Mouse (Mus musculus) thymus, adult 2 months (tissue): ENCODE measurements around the gene E030025P04Rik. TPM values are rescaled to one million over a fixed set of nuclear protein-coding genes. Genes with fewer than 3 reads are reported as not detected.

ENCODE experiments used
- DNase-seq: peaks from one replicate; pipeline ENCODE4 v3.0.0; 2021
- H3K27ac ChIP-seq: fragments of 200-500 bp; 2 replicates; pipeline ENCODE4 v1.5.1; 2012; ENCODE audit warnings: low read length, control low read depth; ENCODE audit not compliant: control insufficient read depth, insufficient read depth
- H3K27me3 ChIP-seq: fragments of 200-500 bp; 2 replicates; pipeline ENCODE4 v1.6.1; 2012; ENCODE audit warnings: mild to moderate bottlenecking, low read length, moderate library complexity, mixed read lengths; ENCODE audit not compliant: control insufficient read depth, insufficient read depth
- H3K36me3 ChIP-seq: fragments of 200-500 bp; 2 replicates; pipeline ENCODE4 v1.6.1; 2012; ENCODE audit warnings: mild to moderate bottlenecking, low read length, moderate library complexity; ENCODE audit not compliant: control insufficient read depth, insufficient read depth
- H3K4me1 ChIP-seq: fragments of 200-500 bp; replicated peaks from 2 replicates; pipeline ENCODE4 v1.6.1; 2012; ENCODE audit warnings: low read length; ENCODE audit not compliant: control insufficient read depth, insufficient read depth
- H3K4me3 ChIP-seq: fragments of 200-500 bp; 2 replicates; pipeline ENCODE4 v1.5.1; 2012; ENCODE audit warnings: mild to moderate bottlenecking, low read length, control low read depth, moderate library complexity; ENCODE audit not compliant: control insufficient read depth, insufficient read depth
- CTCF ChIP-seq: fragments of 200-500 bp; IDR thresholded peaks from 2 replicates; pipeline ENCODE4 v1.5.1; 2012; ENCODE audit warnings: mild to moderate bottlenecking, control low read depth, low read length, moderate library complexity, borderline replicate concordance; ENCODE audit not compliant: control insufficient read depth, poor library complexity, insufficient read depth; ENCODE audit errors: extremely low read depth
- POLR2A ChIP-seq: fragments of 200-500 bp; IDR thresholded peaks from 2 replicates; pipeline ENCODE4 v1.6.1; 2012; ENCODE audit warnings: mild to moderate bottlenecking, low read length, control low read depth, moderate library complexity; ENCODE audit not compliant: control insufficient read depth, poor library complexity, insufficient read depth; ENCODE audit errors: extremely low read depth
- WGBS: fragments of 180-500 bp; shearing (Covaris S2); methylation state at CpG from one replicate; pipeline ENCODE4 v1.1.7; 2018; 5-methylcytosine and 5-hydroxymethylcytosine counted together
- polyA plus RNA-seq: library from polyadenylated mRNA; depleted of rRNA; stranded (reverse); fragments of >200 nt; gene quantifications from 2 replicates; pipeline ENCODE4 v1.2.3, GENCODE M21; 2012

The E030025P04Rik gene
- polyA plus RNA-seq, 1 experiment, result not detected

DNA sequence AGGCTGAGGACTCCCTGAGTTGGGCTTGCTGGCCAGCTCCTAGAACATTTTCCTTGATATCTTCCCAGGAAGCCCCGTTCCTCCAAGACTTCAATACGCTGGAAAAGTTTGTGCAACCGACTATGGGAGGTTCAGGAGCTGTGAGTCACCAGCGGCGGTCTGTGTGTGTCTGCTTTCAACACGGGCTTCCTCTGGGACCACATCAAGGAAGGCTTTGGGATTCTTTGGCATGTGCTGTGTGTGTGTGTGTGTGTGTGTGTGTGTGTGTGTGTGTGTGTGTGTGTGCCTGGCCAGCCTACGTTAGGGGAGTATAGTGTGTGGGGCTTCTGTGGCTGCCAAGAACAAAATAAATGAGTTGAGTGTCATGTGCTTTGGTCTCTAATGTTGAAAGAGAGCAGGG lies 17.7 kb downstream of the E030025P04Rik start:
- DNase-seq, result no peak
- TF ChIP-seq POLR2A (no peak), CTCF (no peak)
- no peak overlapping the region for H3K4me3 ChIP-seq
- H3K36me3 ChIP-seq, result no peaks in the 10 kb centered on the region
- WGBS, result 74% methylated on average over 7 of the region's 7 CpGs
- no peaks in the 10 kb centered on the region for H3K4me1 ChIP-seq
- H3K27me3 ChIP-seq, result no peaks in the 10 kb centered on the region
- H3K27ac ChIP-seq, result no peak overlapping the region

DNA sequence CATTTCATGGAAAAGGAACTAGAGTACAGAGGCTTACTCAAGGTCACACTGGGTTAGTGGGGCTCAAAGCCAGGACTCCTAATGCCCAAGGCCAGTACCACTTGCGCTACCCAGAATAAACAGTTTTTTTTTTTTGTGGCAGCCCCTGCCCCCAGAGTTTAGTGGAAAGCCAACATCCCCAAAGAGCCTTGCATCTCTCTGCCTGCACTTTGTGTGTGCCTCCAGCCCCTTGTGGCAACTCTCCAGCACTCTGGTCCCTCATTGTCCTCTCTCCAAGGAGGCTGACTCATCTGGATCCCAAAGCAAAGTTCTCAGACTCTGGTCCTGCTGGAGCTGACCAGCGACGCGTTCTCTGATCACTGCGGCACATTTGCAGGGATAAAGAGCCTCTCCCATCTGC lies 18.7 kb downstream of the E030025P04Rik start:
- no peaks in the 10 kb centered on the region for H3K36me3 ChIP-seq
- no peak overlapping the region for H3K4me3 ChIP-seq
- TF ChIP-seq POLR2A, result no peak
- TF ChIP-seq CTCF, result no peak
- H3K27me3 ChIP-seq, result no peaks in the 10 kb centered on the region
- 88% methylated on average over 5 of the region's 5 CpGs for WGBS
- no peak overlapping the region for H3K27ac ChIP-seq
- no peak for DNase-seq
- no peaks in the 10 kb centered on the region for H3K4me1 ChIP-seq

DNA sequence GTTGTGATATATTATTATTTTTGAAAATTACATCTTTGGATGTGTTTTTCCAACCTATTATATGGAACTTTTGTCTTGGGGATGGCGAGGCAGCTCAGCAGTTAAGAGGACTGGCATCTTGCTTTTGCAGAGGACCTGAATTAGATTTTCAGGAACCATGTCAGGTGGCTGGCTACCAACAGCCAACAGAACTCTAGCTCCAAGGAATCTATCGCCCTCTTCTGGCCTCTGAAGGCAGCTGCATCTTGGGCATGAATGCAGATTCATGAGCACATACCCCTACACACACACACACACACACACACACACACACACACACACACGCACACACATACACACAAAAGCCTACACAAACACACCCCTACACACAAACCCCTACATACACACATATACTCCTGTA lies 19.9 kb downstream of the E030025P04Rik start:
- 70% methylated on average over 3 of the region's 3 CpGs for WGBS
- H3K4me1 ChIP-seq, result no peaks in the 10 kb centered on the region
- H3K27ac ChIP-seq, result no peak overlapping the region
- TF ChIP-seq CTCF (no peak), POLR2A (no peak)
- H3K36me3 ChIP-seq, result no peaks in the 10 kb centered on the region
- H3K27me3 ChIP-seq, result no peaks in the 10 kb centered on the region
- H3K4me3 ChIP-seq, result no peak overlapping the region
- DNase-seq, result no peak

DNA sequence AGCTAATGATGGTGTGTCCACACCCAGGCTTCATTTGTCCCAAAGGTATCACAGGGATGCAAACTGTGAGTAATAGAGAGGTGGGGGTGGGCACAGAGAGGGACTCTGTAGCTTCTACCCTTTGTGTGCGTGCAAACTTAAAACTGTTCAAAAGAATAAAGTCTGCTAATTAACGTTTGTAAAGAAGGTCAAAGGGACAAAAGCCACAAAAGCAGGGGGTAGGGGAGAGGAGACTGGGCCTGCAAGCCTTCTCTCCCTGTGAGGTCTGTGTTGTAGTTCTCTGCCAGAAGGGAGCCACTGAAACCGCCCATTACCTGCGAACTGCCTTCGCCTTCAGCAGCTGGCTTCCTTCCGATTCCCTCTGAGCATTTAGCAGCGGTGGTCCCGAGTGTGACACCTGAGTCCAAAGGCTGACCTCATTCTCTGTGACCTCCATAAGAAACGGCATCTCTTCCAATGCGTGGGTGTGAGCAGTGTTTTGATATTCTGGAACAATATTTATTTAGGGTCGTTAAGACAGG lies 34.3 kb downstream of the E030025P04Rik start:
- no peak for TF ChIP-seq CTCF
- TF ChIP-seq POLR2A, result no peak
- Histone ChIP-seq H3K27me3 (no peaks in the 10 kb centered on the region), H3K36me3 (no peaks in the 10 kb centered on the region), H3K27ac (no peak overlapping the region), H3K4me1 (no peaks in the 10 kb centered on the region; the same call in 1 of the 2 replicates), H3K4me3 (no peak overlapping the region)
- DNase-seq, result no peak
- 78% methylated on average over 11 of the region's 11 CpGs for WGBS

DNA sequence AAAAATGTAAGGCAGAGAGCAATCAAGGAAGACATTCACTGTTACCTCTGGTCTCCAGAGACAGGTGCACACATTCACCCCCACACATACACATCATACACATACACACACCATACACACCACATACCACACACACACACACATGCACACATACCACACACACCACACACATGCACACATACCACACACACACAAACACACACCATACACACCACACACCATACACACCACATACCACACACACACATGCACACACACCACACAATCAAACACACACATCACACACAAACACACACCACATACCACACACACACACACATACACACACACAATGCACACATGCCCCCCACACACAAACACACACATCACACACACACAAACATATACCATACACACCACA lies 35.1 kb downstream of the E030025P04Rik start:
- DNase-seq, result no peak

DNA sequence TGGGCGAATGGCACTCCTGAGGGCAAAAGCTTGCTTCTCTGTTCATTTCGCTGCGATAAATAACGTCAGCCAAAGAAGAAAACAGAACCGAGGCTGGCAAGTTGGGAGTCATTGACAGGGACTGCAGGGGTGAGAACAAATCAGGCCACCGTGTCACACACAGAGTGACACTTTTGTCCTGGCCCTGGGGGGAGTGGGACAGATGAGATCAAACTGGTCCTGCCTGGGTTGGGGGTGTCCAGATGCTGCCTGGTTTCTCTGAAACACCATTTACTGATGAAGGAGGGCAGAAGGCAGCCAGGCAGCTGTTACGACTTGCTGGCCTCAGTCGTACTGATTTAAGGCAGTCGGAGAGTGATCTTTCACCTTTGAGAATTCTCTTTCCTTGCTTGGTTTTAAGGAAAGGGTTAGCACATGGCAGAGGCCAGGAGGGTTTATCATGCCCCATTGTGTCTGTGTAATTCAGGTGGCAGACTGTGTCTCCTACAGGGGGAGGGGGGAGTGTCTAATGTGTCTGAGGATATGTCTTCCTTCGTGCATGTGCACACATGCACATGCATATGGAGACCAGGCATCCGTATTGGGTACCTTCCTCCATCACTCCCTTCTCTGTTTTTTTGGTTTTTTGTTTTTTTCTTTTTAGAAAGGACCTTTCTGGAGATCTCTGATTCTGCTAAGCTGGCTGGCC lies 36.5 kb downstream of the E030025P04Rik start:
- H3K36me3 ChIP-seq, result no peaks in the 10 kb centered on the region
- 65% methylated on average over 11 of the region's 11 CpGs for WGBS
- no peak overlapping the region for H3K4me3 ChIP-seq
- no peaks in the 10 kb centered on the region; the same call in 1 of the 2 replicates for H3K4me1 ChIP-seq
- H3K27me3 ChIP-seq, result no peaks in the 10 kb centered on the region
- no peak overlapping the region for H3K27ac ChIP-seq
- TF ChIP-seq CTCF (no peak), POLR2A (no peak)
- no peak for DNase-seq

More for the DNA sequence above, 35.1 kb downstream of the E030025P04Rik start:
- Histone ChIP-seq H3K4me1 (no peaks in the 10 kb centered on the region; the same call in 1 of the 2 replicates), H3K4me3 (no peak overlapping the region), H3K36me3 (no peaks in the 10 kb centered on the region), H3K27me3 (no peaks in the 10 kb centered on the region), H3K27ac (no peak overlapping the region)
- TF ChIP-seq CTCF (no peak), POLR2A (no peak)
